Mouse (Mus musculus) subcutaneous adipose tissue, adult 2 months (tissue): ENCODE results near the gene Tulp4. TPM values are rescaled to one million over a fixed set of nuclear protein-coding genes. Genes with fewer than 3 reads are reported as not detected.

Experiments
- polyA plus RNA-seq: library from polyadenylated mRNA; depleted of rRNA; stranded (reverse); fragments of >200 nt; gene quantifications from 2 replicates; pipeline ENCODE4 v1.2.3, GENCODE M21; 2012; ENCODE audit warnings: low replicate concordance; rRNA removed

Tulp4 gene
- polyA plus RNA-seq: 41.1 and 57.2 TPM in 2 replicates

DNA sequence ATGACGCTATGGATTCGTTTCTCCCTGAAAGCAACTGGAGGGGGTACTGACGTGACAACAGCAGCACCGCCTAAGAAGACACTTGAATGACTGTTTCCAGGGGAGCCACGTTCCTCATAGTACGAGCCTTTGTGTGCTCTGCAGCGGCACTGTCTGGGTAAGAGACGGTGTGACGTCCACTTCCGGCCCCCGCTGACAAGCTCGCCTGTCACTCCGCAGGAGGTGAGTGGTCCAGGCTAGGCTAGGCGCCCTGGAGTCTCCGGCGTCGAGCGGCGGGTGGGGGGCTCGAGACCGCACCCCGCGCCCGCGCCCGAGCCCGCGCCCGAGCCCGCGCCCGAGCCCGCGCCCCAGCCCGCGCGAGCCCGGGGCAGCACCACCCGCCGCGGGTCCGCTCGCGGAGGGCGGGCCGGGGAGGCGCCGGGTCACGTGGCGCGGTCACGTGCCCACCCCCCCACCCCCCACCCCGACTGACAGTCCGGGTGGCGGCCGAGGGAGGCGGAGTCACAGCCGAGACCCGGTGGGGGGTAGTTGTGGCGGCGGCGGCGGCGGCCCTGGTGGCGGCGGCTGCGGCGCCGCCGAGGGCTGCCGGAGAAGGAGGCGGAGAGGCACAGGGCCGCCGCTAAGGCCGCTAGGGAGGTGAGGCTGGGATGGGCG is at the start of gene Tulp4:
Gene Tulp4, plus strand, starts transcription at position 77 of the 654 bp plus-strand sequence.

DNA sequence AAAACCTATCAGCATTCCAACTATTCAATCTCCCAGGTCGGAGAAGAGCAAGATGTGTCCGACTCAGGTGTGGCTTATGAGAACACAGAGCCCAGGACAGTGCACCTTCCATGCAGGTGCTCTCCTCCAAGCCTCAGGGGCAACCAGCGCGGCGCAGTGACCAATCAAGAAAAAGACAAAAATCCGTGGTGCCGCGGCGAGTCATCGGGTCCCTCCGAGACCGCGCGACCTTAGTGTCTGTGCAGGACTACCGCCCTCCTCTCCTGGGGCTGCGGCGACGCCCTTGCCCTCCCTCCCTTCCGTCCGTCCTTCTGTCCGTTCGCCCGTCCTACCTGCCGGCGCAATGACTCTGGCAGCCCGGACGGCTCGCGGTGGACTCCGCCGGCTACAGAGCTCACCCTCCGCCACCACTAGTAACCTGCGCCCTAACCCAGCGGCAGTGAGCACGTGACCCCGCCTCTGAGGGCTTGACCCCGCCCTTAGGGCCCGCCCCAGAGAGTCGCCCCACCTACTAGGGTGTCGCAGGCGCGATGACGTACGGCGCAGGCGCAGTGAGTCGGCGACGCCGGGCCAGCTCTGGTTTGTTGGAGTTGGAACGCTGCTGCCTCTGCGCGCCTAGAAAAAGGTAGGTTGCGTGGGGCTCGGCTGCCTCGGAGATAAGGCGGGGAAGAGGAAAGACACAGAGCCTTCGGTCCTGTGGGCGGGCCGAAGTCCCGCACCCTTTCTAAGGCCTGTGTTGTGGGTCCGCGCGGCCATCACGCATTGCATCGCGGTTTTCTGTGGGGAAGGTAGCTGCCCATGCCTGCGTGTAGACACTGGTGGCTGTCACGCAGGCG is 26.7 kb upstream of the Tulp4 start, which contains the start of the genes Serac1 and Gtf2h5:
Gene Serac1, minus strand, starts transcription at position 455 of the 836 bp plus-strand sequence.
Gene Gtf2h5, plus strand, starts transcription at position 500 of the 836 bp plus-strand sequence.

DNA sequence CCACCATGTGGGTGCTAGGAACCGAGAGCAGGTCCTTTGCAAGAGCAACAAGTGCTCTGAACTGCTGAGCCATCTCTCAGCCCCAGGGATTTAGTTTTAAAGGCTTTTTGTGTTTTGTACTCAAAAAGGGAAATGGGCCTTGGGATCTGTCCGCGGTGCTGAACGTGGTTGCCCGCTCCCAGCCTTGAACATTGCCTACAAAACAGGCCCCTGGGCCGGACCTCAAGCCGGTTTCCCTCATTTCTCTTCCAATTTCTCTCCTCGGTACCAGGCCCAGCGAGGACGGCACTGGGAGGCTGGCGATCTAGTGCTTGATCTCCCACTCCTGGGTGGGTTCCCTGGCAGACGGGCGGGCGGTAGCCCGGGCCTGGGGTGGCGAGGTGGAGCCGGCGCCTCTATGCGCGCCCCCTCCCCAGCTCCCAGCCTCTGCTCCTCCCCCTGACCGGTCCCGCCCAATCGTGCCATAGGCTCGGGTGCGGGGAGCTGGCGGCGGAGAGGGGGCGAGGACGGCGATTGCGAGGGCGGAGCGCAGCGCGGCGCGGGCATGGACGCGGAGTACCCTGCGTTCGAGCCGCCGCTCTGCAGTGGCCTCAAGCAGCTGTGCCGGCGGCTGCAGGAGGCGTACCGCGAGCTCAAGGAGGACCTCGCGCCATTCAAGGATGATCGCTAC is 150.3 kb downstream of the Tulp4 start, which contains the start of gene Tmem181a:
Gene Tmem181a, plus strand, starts transcription at position 461 of the 670 bp plus-strand sequence.

Other genes starting within 250 kb of the Tulp4 start
- 7.2 and 14.6 TPM in 2 replicates for gene Synj2, start 165.2 kb upstream of the Tulp4 start, polyA plus RNA-seq
- gene Serac1, start 26.7 kb upstream of the Tulp4 start, polyA plus RNA-seq: 5.1 and 6.4 TPM in 2 replicates
- gene Gtf2h5, start 26.7 kb upstream of the Tulp4 start, polyA plus RNA-seq: 25.3 and 42.2 TPM in 2 replicates
- 15.7 and 23.3 TPM in 2 replicates for gene Tmem181a, start 150.4 kb downstream of the Tulp4 start, polyA plus RNA-seq
- gene Dynlt1a, start 211.1 kb downstream of the Tulp4 start, polyA plus RNA-seq: 4.3 and 4.7 TPM in 2 replicates